Mouse (Mus musculus): ENCODE data around the gene Clec1a. TPM values are rescaled to one million over a fixed set of nuclear protein-coding genes. Genes with fewer than 3 reads are reported as not detected.

Clec1a gene
- polyA plus RNA-seq (2017; shearing (Covaris generic)): not detected

GRCm38 (mm10) chr6:129451411-129452039 lies at the start of gene Clec1a:
TSS of gene Clec1a (minus strand) at chr6:129452000.

DNA sequence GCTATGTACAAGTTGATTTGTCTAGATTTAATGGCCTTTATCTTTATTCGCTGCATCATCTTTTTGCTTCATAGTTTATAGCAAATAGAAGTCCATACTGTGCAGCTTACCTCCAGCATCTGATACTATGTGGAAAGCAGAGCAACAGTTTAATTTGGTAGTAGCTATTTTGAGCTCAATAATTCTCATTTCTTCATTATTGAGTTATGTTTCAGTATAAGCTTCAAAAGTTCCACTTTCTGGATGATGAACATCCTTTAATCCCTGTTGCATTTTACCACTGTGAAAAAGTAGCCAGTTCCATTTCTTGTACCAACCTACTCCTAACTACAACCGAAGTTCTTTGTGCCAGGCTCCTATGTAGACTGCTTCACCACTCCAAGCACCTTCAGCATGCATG lies 43.2 kb downstream of the Clec1a start, which contains the start of gene Clec9a:
Gene Clec9a (plus strand): TSS at position 301 of the 400 bp plus-strand sequence.

DNA sequence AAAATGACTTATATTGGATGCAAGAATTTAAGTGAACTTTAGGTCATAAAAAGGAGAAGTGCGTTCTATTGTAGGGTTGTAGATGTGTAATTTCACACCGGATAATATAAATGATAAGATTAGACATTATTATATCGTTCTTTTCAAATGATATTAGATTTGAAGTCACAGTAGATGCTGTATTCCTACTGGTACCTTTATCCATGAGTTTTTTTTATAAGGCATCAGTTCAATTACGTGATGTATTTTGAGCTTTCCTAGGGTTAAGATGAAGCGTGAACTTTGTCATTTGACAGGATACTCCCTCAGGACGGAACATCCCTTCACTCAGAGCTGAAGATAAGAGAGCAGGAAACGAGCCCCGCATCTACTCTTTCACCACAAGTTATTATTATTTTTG lies 54.8 kb downstream of the Clec1a start, which contains the start of gene Clec1b:
Gene Clec1b (plus strand): TSS at position 301 of the 400 bp plus-strand sequence.

DNA sequence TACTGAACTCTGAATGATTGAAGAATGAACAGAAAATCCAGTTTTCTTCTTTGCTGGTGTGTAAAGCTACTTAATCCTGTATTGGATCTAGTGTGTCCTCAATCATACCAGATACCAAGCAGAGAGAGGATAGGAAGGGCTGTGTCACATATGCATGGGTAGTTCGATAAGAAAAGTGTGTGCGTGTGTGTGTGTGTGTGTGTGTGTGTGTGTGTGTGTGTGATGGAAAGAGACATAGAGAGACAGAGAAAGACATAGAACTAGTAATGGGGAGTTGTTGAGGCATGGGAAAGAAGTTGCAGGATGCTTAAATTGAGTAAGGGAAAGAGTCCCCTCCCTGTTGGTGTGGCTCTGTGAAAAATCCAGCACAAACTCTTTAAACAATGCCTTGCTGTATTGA lies 66.0 kb downstream of the Clec1a start, which contains the start of gene Clec12b:
Gene Clec12b (minus strand): TSS at position 101 of the 400 bp plus-strand sequence.

Other genes starting within 250 kb of the Clec1a start
- 160 TPM for gene Cd69, start 176.6 kb downstream of the Clec1a start, polyA plus RNA-seq (2017; shearing (Covaris generic))
- not detected for gene 4922502D21Rik, start 120.2 kb downstream of the Clec1a start, polyA plus RNA-seq (2017; shearing (Covaris generic))
- gene Clec12a, start 109.3 kb downstream of the Clec1a start, polyA plus RNA-seq (2017; shearing (Covaris generic)): not detected
- not detected for gene Clec12b, start 66.1 kb downstream of the Clec1a start, polyA plus RNA-seq (2017; shearing (Covaris generic))
- 0.32 TPM for gene Clec1b, start 54.7 kb downstream of the Clec1a start, polyA plus RNA-seq (2017; shearing (Covaris generic))
- not detected for gene Clec9a, start 43.1 kb downstream of the Clec1a start, polyA plus RNA-seq (2017; shearing (Covaris generic))
- gene Olr1, start 55.2 kb upstream of the Clec1a start, polyA plus RNA-seq (2017; shearing (Covaris generic)): not detected
- gene Tmem52b, start 60.6 kb upstream of the Clec1a start, polyA plus RNA-seq (2017; shearing (Covaris generic)): not detected
- 5.0 TPM for gene Gabarapl1, start 81.2 kb upstream of the Clec1a start, polyA plus RNA-seq (2017; shearing (Covaris generic))
- not detected for gene Klre1, start 125.9 kb upstream of the Clec1a start, polyA plus RNA-seq (2017; shearing (Covaris generic))
- 19.2 TPM for gene Klrd1, start 139.8 kb upstream of the Clec1a start, polyA plus RNA-seq (2017; shearing (Covaris generic))
- gene Klrk1, start 171.9 kb upstream of the Clec1a start, polyA plus RNA-seq (2017; shearing (Covaris generic)): 0.29 TPM
- not detected for gene Klrc3, start 191.3 kb upstream of the Clec1a start, polyA plus RNA-seq (2017; shearing (Covaris generic))
- not detected for gene Klrc2, start 208.7 kb upstream of the Clec1a start, polyA plus RNA-seq (2017; shearing (Covaris generic))
- 0.17 TPM for gene Klrc1, start 227.0 kb upstream of the Clec1a start, polyA plus RNA-seq (2017; shearing (Covaris generic))

Measured in naive thymus-derived CD4-positive, alpha-beta T cell, adult 5 months (primary cell).